Mouse (Mus musculus) midbrain, embryonic 12.5 days (tissue): ENCODE results near the gene Nprl3. TPM values are rescaled to one million over a fixed set of nuclear protein-coding genes. Genes with fewer than 3 reads are reported as not detected.
"Not testable (repeated sequence)": the region's sequence is repeated elsewhere in the genome, so short reads cannot be mapped to it uniquely, and the experiment has no call there.

ENCODE experiments used
- ATAC-seq: fragments of 200-750 bp; cut with Nextera tagmentation; 2 replicates; pipeline ENCODE4 v1.8.0; 2017; ENCODE audit warnings: low read depth, moderate TSS enrichment, moderate library complexity; ENCODE audit not compliant: low FRiP score
- H3K27ac ChIP-seq: fragments of 300-500 bp; sonication (generic); replicated peaks from 2 replicates; pipeline ENCODE4 v1.5.1; 2016; ENCODE audit warnings: mild to moderate bottlenecking
- H3K27me3 ChIP-seq: fragments of 300-500 bp; sonication (generic); 2 replicates; pipeline ENCODE4 v1.6.1; 2016; ENCODE audit warnings: mild to moderate bottlenecking
- H3K36me3 ChIP-seq: fragments of 300-500 bp; sonication (generic); 2 replicates; pipeline ENCODE4 v1.6.1; 2016
- H3K4me1 ChIP-seq: fragments of 300-500 bp; sonication (generic); 2 replicates; pipeline ENCODE4 v1.6.1; 2016
- H3K4me2 ChIP-seq: fragments of 300-500 bp; sonication (generic); replicated peaks from 2 replicates; pipeline ENCODE4 v1.6.1; 2016; ENCODE audit warnings: mild to moderate bottlenecking, moderate library complexity
- H3K4me3 ChIP-seq: fragments of 300-500 bp; sonication (generic); 2 replicates; pipeline ENCODE4 v1.5.1; 2016; ENCODE audit warnings: mild to moderate bottlenecking
- H3K9ac ChIP-seq: fragments of 300-500 bp; sonication (generic); replicated peaks from 2 replicates; pipeline ENCODE4 v1.6.1; 2016; ENCODE audit warnings: mild to moderate bottlenecking, moderate library complexity
- H3K9me3 ChIP-seq: fragments of 300-500 bp; sonication (generic); 2 replicates; pipeline ENCODE4 v1.6.1; 2016; ENCODE audit warnings: mild to moderate bottlenecking
- WGBS: fragments of 180-500 bp; shearing (Covaris S2); methylation state at CpG from one replicate; pipeline ENCODE4 v1.1.7; 2016; 5-methylcytosine and 5-hydroxymethylcytosine counted together
- polyA plus RNA-seq: library from polyadenylated mRNA; unstranded; fragments of >200 nt; fragmentation: Nextera tagmentation; extraction: Ambion mirVana; gene quantifications from 2 replicates; pipeline ENCODE4 v1.2.1, GENCODE M21; 2016

Gene Nprl3
- polyA plus RNA-seq, 1 experiment from 2014 or later = 44.7 TPM

GRCm38 (mm10) chr11:32219287-32219686 is 48.2 kb downstream of the Nprl3 start:
- 92% methylated on average over 10 of the region's 10 CpGs for WGBS
- no peak for ATAC-seq
- Histone ChIP-seq H3K9ac (no peak overlapping the region), H3K4me2 (no peak overlapping the region), H3K4me3 (no peak overlapping the region), H3K27me3 (peaks cover 40% of the 10 kb centered on the region), H3K36me3 (no peaks in the 10 kb centered on the region), H3K4me1 (peaks cover 33% of the 10 kb centered on the region), H3K9me3 (no peaks in the 10 kb centered on the region), H3K27ac (no peak overlapping the region)

- ATAC-seq = no peak
- Histone ChIP-seq H3K4me3 (no peak overlapping the region), H3K4me2 (no peak overlapping the region), H3K27ac (no peak overlapping the region), H3K36me3 (no peaks in the 10 kb centered on the region), H3K4me1 (peaks cover 33% of the 10 kb centered on the region), H3K9ac (no peak overlapping the region), H3K9me3 (no peaks in the 10 kb centered on the region), H3K27me3 (peaks cover 33% of the 10 kb centered on the region)
- 55% methylated on average over 6 of the region's 6 CpGs for WGBS
Observed at GRCm38 (mm10) chr11:32218501-32219050, 48.9 kb downstream of the Nprl3 start.

- Histone ChIP-seq H3K4me2 (no peak overlapping the region), H3K36me3 (peaks cover 11% of the 10 kb centered on the region), H3K9ac (no peak overlapping the region), H3K9me3 (no peaks in the 10 kb centered on the region), H3K27me3 (peaks cover 16% of the 10 kb centered on the region), H3K27ac (no peak overlapping the region), H3K4me3 (no peak overlapping the region), H3K4me1 (peaks cover 22% of the 10 kb centered on the region; the same call in 1 of the 2 replicates)
- no peak; the same call in 1 of the 2 replicates for ATAC-seq
- 23% methylated on average over 8 of the region's 8 CpGs for WGBS
Observed at GRCm38 (mm10) chr11:32216851-32217250, 50.7 kb downstream of the Nprl3 start.

- Histone ChIP-seq H3K36me3 (peaks cover 21% of the 10 kb centered on the region), H3K4me3 (no peak overlapping the region), H3K27ac (no peak overlapping the region), H3K9ac (no peak overlapping the region), H3K27me3 (peaks cover 4% of the 10 kb centered on the region), H3K9me3 (no peaks in the 10 kb centered on the region), H3K4me1 (peaks cover 11% of the 10 kb centered on the region; the same call in 1 of the 2 replicates), H3K4me2 (no peak overlapping the region)
- WGBS = 93% methylated on average over 18 of the region's 18 CpGs
- ATAC-seq = no peak
Observed at GRCm38 (mm10) chr11:32215372-32216162, 51.9 kb downstream of the Nprl3 start.

- no peak overlapping the region for H3K9ac ChIP-seq
- no peak overlapping the region for H3K4me2 ChIP-seq
- H3K4me1 ChIP-seq = peaks cover 8% of the 10 kb centered on the region
- no peaks in the 10 kb centered on the region for H3K9me3 ChIP-seq
- peaks cover 46% of the 10 kb centered on the region for H3K36me3 ChIP-seq
- no peaks in the 10 kb centered on the region for H3K27me3 ChIP-seq
- H3K27ac ChIP-seq = no peak overlapping the region
- 91% methylated on average over 9 of the region's 9 CpGs for WGBS
- ATAC-seq = no peak
- no peak overlapping the region for H3K4me3 ChIP-seq
Observed at GRCm38 (mm10) chr11:32210623-32211022, 56.9 kb downstream of the Nprl3 start.

GRCm38 (mm10) chr11:32205058-32205873 is 62.2 kb downstream of the Nprl3 start, which contains the start of gene Snrnp25:
Snrnp25 (plus strand) TSS chr11:32205415.
- H3K27ac ChIP-seq = no peak within 1 kb of the TSS
- peak within 1 kb of the TSS; percentile 67 for H3K9ac ChIP-seq
- H3K4me2 ChIP-seq = peak within 1 kb of the TSS; percentile 59
- H3K4me3 ChIP-seq = peak within 1 kb of the TSS; percentile 54
- H3K4me1 ChIP-seq = peaks cover 14% of the 10 kb centered on the region
- under 1% methylated on average over 52 of the region's 52 CpGs for WGBS
- H3K9me3 ChIP-seq = no peaks in the 10 kb centered on the region
- H3K27me3 ChIP-seq = no peaks in the 10 kb centered on the region; the same call in 1 of the 2 replicates
- peak; percentile 100 for ATAC-seq
- peaks cover 22% of the 10 kb centered on the region for H3K36me3 ChIP-seq

- H3K4me3 ChIP-seq = no peak overlapping the region
- H3K27ac ChIP-seq = no peak overlapping the region
- no peaks in the 10 kb centered on the region for H3K36me3 ChIP-seq
- no peak for ATAC-seq
- no peak overlapping the region for H3K4me2 ChIP-seq
- H3K9ac ChIP-seq = no peak overlapping the region
- 85% methylated on average over 11 of the region's 11 CpGs for WGBS
- H3K4me1 ChIP-seq = peaks cover 14% of the 10 kb centered on the region
- no peaks in the 10 kb centered on the region; the same call in 1 of the 2 replicates for H3K27me3 ChIP-seq
- no peaks in the 10 kb centered on the region for H3K9me3 ChIP-seq
Observed at GRCm38 (mm10) chr11:32201922-32202685, 65.4 kb downstream of the Nprl3 start.

GRCm38 (mm10) chr11:32200992-32201391 is 66.5 kb downstream of the Nprl3 start:
- H3K36me3 ChIP-seq, H3K4me2 ChIP-seq, ATAC-seq, H3K27me3 ChIP-seq, H3K9me3 ChIP-seq, H3K4me3 ChIP-seq, H3K9ac ChIP-seq, H3K27ac ChIP-seq: not testable (repeated sequence)
- peaks cover 10% of the 10 kb centered on the region for H3K4me1 ChIP-seq
- WGBS = 79% methylated on average over 1 of the region's 1 CpGs

- Histone ChIP-seq H3K9me3 (no peaks in the 10 kb centered on the region), H3K9ac (no peak within 1 kb of the TSS), H3K27ac (no peak within 1 kb of the TSS), H3K4me3 (no peak within 1 kb of the TSS), H3K27me3 (peaks cover 2% of the 10 kb centered on the region), H3K36me3 (no peaks in the 10 kb centered on the region), H3K4me1 (0 out of 2 replicates have a peak, but pooled peaks cover 6% of the 10 kb centered on the region), H3K4me2 (no peak within 1 kb of the TSS)
- 75% methylated on average over 10 of the region's 10 CpGs for WGBS
- ATAC-seq = no peak
Observed at GRCm38 (mm10) chr11:32200075-32200601, 67.4 kb downstream of the Nprl3 start, which contains the start of gene Il9r. Il9r (minus strand) TSS chr11:32200279.

GRCm38 (mm10) chr11:32199230-32199629 is 68.3 kb downstream of the Nprl3 start:
- H3K9ac ChIP-seq = no peak overlapping the region
- H3K27me3 ChIP-seq = peaks cover 4% of the 10 kb centered on the region
- no peaks in the 10 kb centered on the region for H3K36me3 ChIP-seq
- no peaks in the 10 kb centered on the region for H3K4me1 ChIP-seq
- 40% methylated on average over 6 of the region's 6 CpGs for WGBS
- H3K4me2 ChIP-seq = no peak overlapping the region
- no peak overlapping the region for H3K27ac ChIP-seq
- ATAC-seq = no peak
- no peaks in the 10 kb centered on the region for H3K9me3 ChIP-seq
- no peak overlapping the region for H3K4me3 ChIP-seq

- Histone ChIP-seq H3K27ac (no peak overlapping the region), H3K4me3 (no peak overlapping the region), H3K27me3 (peaks cover 4% of the 10 kb centered on the region), H3K4me2 (no peak overlapping the region), H3K4me1 (no peaks in the 10 kb centered on the region), H3K9me3 (no peaks in the 10 kb centered on the region), H3K36me3 (no peaks in the 10 kb centered on the region), H3K9ac (no peak overlapping the region)
- ATAC-seq = no peak
- 73% methylated on average over 14 of the region's 14 CpGs for WGBS
Observed at GRCm38 (mm10) chr11:32198256-32198955, 69.1 kb downstream of the Nprl3 start.
